Comparison of ENCODE assay signal across 7 mouse cellular contexts in the genomic region with DNA sequence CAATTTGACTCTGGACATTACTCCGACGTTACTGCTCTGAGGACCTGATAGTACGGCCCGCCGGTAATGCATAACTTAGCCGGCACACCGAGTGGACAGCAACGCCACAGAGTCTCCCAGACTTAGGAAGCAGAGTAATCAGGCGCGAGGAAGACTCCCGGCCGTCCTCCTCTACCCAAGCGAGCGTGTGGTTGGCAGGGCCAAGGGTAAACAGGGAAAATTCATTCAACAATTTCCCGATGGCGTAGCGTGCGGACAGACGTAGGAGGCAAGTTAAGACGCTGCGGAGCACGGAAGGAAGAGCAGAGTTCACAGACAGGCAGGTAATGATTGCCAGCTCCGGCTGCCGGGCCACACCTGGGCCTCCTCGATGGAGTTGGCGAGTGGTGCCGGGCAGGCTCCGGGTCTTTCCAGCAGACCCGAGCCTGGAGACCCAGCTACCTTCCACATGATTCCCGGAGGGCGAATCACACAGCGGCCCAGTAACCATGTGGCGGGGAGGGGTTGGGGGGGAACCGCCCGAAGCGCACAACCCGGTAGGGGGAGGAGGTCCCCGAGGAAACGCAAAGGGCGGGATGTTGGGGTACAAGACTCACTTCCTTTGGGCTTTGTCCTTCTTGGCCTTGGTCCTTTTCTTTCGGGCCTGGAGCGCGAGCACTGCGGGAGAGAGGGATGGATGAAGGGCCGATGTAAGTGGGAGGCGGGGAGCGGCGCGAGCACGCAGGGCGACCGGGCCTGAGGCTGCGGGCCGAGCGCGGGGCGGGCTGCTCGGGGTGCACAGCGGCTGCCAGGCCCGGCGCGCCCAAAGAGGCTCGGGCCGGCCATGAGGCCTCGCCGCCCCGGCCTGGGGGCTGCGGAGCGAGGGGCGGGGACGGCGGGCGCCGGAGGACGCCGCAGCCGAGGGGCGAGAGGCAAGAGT. TPM values are rescaled to one million over a fixed set of nuclear protein-coding genes. Genes with fewer than 3 reads are reported as not detected.
DNase-seq lines count a peak whose midpoint lies in the region; ATAC-seq and TF ChIP-seq lines count a peak whose summit lies in the region.

No protein-coding gene starts in this region.

- H3K4me3 ChIP-seq in intestine, embryonic 15.5 days (replicated peaks): peak overlapping the region; percentile 100
- H3K4me3 ChIP-seq in limb, embryonic 10.5 days: peak overlapping the region; percentile 96
- H3K4me3 ChIP-seq in midbrain, embryonic 11.5 days (ENCODE audit: low read depth, low read length): peak overlapping the region; percentile 98
- peak overlapping the region; percentile 89 for H3K4me3 ChIP-seq in small intestine, adult 2 months (ENCODE audit: low read depth, low read length)

- H3K27ac ChIP-seq in intestine, embryonic 15.5 days: peak overlapping the region; percentile 92
- peak overlapping the region; percentile 98 for H3K27ac ChIP-seq in limb, embryonic 10.5 days
- H3K27ac ChIP-seq in midbrain, embryonic 11.5 days (ENCODE audit: low read depth, low read length): peak overlapping the region; percentile 66
- H3K27ac ChIP-seq in small intestine, adult 2 months (ENCODE audit: insufficient read depth, low read depth, low read length): peak overlapping the region; percentile 88

- 0 out of 2 replicates have a peak, but pooled peaks have one; percentile 30 for TF ChIP-seq POLR2A in small intestine, adult 2 months (IDR thresholded peaks at IDR 0.05; ENCODE audit: low read depth, low read length)

- ATAC-seq in activated CD4-positive, CD25-positive, alpha-beta regulatory T cell, adult 4 months: peak; percentile 30
- peak; percentile 79 for ATAC-seq in intestine, embryonic 15.5 days
- ATAC-seq in midbrain, embryonic 11.5 days (ENCODE audit: low FRiP score): peak; percentile 82

- H3K27me3 ChIP-seq in intestine, embryonic 15.5 days (replicated peaks): no peaks in the 10 kb centered on the region
- H3K27me3 ChIP-seq in limb, embryonic 10.5 days (ENCODE audit: low read depth, poor library complexity, severe bottlenecking): no peaks in the 10 kb centered on the region
- H3K27me3 ChIP-seq in midbrain, embryonic 11.5 days (ENCODE audit: control insufficient read depth, insufficient read depth, low read length): no peaks in the 10 kb centered on the region
- no peaks in the 10 kb centered on the region for H3K27me3 ChIP-seq in small intestine, adult 2 months (ENCODE audit: control insufficient read depth, insufficient read depth, low read length)

- H3K9me3 ChIP-seq in intestine, embryonic 15.5 days: no peaks in the 10 kb centered on the region
- no peaks in the 10 kb centered on the region for H3K9me3 ChIP-seq in limb, embryonic 10.5 days (replicated peaks)
- H3K9me3 ChIP-seq in midbrain, embryonic 11.5 days (ENCODE audit: control insufficient read depth, low read length): no peaks in the 10 kb centered on the region

- H3K4me2 ChIP-seq in intestine, embryonic 15.5 days (replicated peaks): peak overlapping the region; percentile 84
- peak overlapping the region; percentile 92 for H3K4me2 ChIP-seq in midbrain, embryonic 11.5 days

- intact Hi-C loops in gastrocnemius, postnatal 36 days (cut with DNase I): no loop called here

- peaks cover 8% of the 10 kb centered on the region; the same call in 1 of the 2 replicates for H3K36me3 ChIP-seq in intestine, embryonic 15.5 days
- peaks cover 38% of the 10 kb centered on the region for H3K36me3 ChIP-seq in limb, embryonic 10.5 days
- H3K36me3 ChIP-seq in midbrain, embryonic 11.5 days (ENCODE audit: control insufficient read depth, insufficient read depth, low read length): 0 out of 2 replicates have a peak, but pooled peaks cover 3% of the 10 kb centered on the region
- peaks cover 8% of the 10 kb centered on the region; the same call in 1 of the 2 replicates for H3K36me3 ChIP-seq in small intestine, adult 2 months (ENCODE audit: control insufficient read depth, insufficient read depth, low read length)

- 0 out of 2 replicates have a peak, but pooled peaks have one; percentile 5 for TF ChIP-seq CTCF in small intestine, adult 2 months (IDR thresholded peaks at IDR 0.05; ENCODE audit: extremely low read depth, insufficient read length, insufficient replicate concordance, low read depth, low read length)

- under 1% methylated on average over 72 of the region's 78 CpGs for WGBS in intestine, embryonic 15.5 days
- WGBS in limb, embryonic 10.5 days: under 1% methylated on average over 78 of the region's 78 CpGs
- under 1% methylated on average over 55 of the region's 78 CpGs for WGBS in midbrain, embryonic 11.5 days
- under 1% methylated on average over 76 of the region's 78 CpGs for WGBS in small intestine, adult 2 months

- DNase-seq in embryo, embryonic 10 days (ENCODE audit: low spot score): peak; percentile 67
- peak; percentile 11 to 35 for DNase-seq in gastrocnemius, postnatal 36 days
- DNase-seq in limb, embryonic 10.5 days (ENCODE audit: low spot score): peak; percentile 79
- peak; percentile 95 for DNase-seq in midbrain, embryonic 11.5 days (ENCODE audit: low spot score, missing footprints)

- H3K4me1 ChIP-seq in intestine, embryonic 15.5 days (replicated peaks): peaks cover 24% of the 10 kb centered on the region
- H3K4me1 ChIP-seq in limb, embryonic 10.5 days: peaks cover 29% of the 10 kb centered on the region
- peaks cover 12% of the 10 kb centered on the region for H3K4me1 ChIP-seq in midbrain, embryonic 11.5 days (ENCODE audit: control insufficient read depth, insufficient read depth, low read length)
- H3K4me1 ChIP-seq in small intestine, adult 2 months (ENCODE audit: control insufficient read depth, insufficient read depth, insufficient read length, low read length): peaks cover 9% of the 10 kb centered on the region

- peak overlapping the region; percentile 97 for H3K9ac ChIP-seq in intestine, embryonic 15.5 days
- H3K9ac ChIP-seq in midbrain, embryonic 11.5 days (ENCODE audit: low read length): peak overlapping the region; percentile 99

RNA-seq across cellular contexts. Expression of a gene that starts 0.9 kb away (rescaled TPM):
- 100 to 1,000 TPM; 204 to 207 TPM for polyA plus RNA-seq in activated CD4-positive, CD25-positive, alpha-beta regulatory T cell, adult 4 months (2017; shearing (Covaris generic))
- total RNA-seq in gastrocnemius, postnatal 36 days (2021): 10 to 100 TPM; 24.7 to 26.6 TPM
- 97.1 and 97.5 TPM in 2 replicates for polyA plus RNA-seq in intestine, embryonic 15.5 days (2015; fragmentation: Nextera tagmentation; extraction: Ambion mirVana)
- polyA plus RNA-seq in limb, embryonic 10.5 days (2016; fragmentation: Nextera tagmentation; extraction: Ambion mirVana): 106 and 110 TPM in 2 replicates
- 124 and 135 TPM in 2 replicates for polyA plus RNA-seq in midbrain, embryonic 11.5 days (2014; fragmentation: Nextera tagmentation; extraction: Ambion mirVana)
- 10.1 and 19.7 TPM in 2 replicates for polyA plus RNA-seq in small intestine, adult 2 months (2012; rRNA removed)

RNA-seq across cellular contexts. Expression of a gene that starts 46.2 kb away (rescaled TPM):
- 1 to 10 TPM in 1 of 2 experiments, under 1 TPM in 1; 0.64 to 1.7 TPM for polyA plus RNA-seq in activated CD4-positive, CD25-positive, alpha-beta regulatory T cell, adult 4 months (2017; shearing (Covaris generic))
- not detected for total RNA-seq in gastrocnemius, postnatal 36 days (2021)
- 1.3 and 1.8 TPM in 2 replicates for polyA plus RNA-seq in intestine, embryonic 15.5 days (2015; fragmentation: Nextera tagmentation; extraction: Ambion mirVana)
- polyA plus RNA-seq in limb, embryonic 10.5 days (2016; fragmentation: Nextera tagmentation; extraction: Ambion mirVana): 0.39 and 0.55 TPM in 2 replicates
- polyA plus RNA-seq in midbrain, embryonic 11.5 days (2014; fragmentation: Nextera tagmentation; extraction: Ambion mirVana): 1.4 and 2.0 TPM in 2 replicates
- 0.66 and 1.0 TPM in 2 replicates for polyA plus RNA-seq in small intestine, adult 2 months (2012; rRNA removed)

Comparison
In these comparisons a context has a peak if more than half of its experiments do, and no peak if none do; other contexts are left out.
1. Peak in every context shown above with its lines: DNase-seq, ATAC-seq, H3K4me3 ChIP-seq and H3K27ac ChIP-seq.
2. ATAC-seq: peak in every context shown above with its lines; median percentile 82 in midbrain, embryonic 11.5 days; 79 in intestine, embryonic 15.5 days; 30 in activated CD4-positive, CD25-positive, alpha-beta regulatory T cell, adult 4 months.
3. DNase-seq: peak in every context shown above with its lines; median percentile 95 in midbrain, embryonic 11.5 days; 79 in limb, embryonic 10.5 days; 67 in embryo, embryonic 10 days; 23 in gastrocnemius, postnatal 36 days.